Mouse (Mus musculus): ENCODE measurements around the gene Zc3hav1.

DNA sequence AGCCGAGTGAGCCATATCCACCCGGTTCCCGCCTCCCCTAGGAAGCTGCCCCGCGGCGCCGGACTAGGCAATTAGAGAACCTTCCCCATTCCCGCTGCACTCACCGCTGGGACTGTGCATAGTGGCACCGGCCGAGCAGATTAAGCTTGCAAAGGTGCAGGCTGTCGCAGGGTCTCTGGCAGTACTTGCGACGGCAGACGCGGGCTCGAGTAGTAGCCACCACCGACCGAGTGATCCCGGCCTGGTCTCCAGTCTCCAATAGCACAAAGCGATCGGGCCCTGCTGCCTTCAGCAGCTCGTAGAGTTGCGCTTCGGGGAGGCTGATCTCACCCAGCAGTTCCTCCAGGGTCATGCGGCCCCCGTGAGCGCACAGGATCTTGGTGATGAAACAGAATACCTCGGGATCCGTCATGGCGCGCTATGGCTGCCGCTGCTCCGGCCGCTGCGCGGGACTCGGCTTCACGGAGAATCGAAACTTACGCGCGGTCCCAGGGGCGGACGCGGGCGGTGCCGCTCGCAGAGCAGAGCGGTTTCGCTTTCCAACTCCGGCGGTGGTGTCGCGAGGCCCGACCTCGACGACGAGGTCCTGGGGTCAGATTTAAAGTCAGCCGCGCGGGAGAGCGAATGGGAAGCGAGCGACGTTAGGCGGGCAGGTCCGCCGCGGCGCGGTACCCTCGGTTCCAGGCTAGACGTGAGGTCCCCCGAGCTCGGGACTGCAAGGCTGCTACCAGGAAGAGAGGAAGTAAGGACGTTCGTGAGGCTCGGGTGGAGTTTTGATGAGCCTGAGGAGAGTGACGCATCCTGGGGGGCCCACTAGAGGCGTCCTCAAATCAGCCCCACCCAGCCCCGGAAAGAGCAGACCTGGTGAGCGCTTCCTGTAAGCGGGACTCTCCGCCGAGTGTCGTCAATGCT lies at the start of gene Zc3hav1:
- TF ChIP-seq CTCF (IDR thresholded peaks at IDR 0.05; ENCODE audit: borderline replicate concordance, extremely low read depth, insufficient read depth, insufficient read length) (no peak), POLR2A (IDR thresholded peaks at IDR 0.05; ENCODE audit: borderline replicate concordance, extremely low read depth, insufficient read depth, insufficient read length, poor library complexity, severe bottlenecking) (no peak)

All from brain, embryonic 14.5 days (tissue).